Mouse (Mus musculus): ENCODE data around the gene Hk1. TPM values are rescaled to one million over a fixed set of nuclear protein-coding genes. Genes with fewer than 3 reads are reported as not detected.
"Not testable (repeated sequence)": the region's sequence is repeated elsewhere in the genome, so short reads cannot be mapped to it uniquely, and the experiment has no call there.

Hk1 gene
- polyA plus RNA-seq, 1 experiment from 2014 or later, result 29.4 TPM

DNA sequence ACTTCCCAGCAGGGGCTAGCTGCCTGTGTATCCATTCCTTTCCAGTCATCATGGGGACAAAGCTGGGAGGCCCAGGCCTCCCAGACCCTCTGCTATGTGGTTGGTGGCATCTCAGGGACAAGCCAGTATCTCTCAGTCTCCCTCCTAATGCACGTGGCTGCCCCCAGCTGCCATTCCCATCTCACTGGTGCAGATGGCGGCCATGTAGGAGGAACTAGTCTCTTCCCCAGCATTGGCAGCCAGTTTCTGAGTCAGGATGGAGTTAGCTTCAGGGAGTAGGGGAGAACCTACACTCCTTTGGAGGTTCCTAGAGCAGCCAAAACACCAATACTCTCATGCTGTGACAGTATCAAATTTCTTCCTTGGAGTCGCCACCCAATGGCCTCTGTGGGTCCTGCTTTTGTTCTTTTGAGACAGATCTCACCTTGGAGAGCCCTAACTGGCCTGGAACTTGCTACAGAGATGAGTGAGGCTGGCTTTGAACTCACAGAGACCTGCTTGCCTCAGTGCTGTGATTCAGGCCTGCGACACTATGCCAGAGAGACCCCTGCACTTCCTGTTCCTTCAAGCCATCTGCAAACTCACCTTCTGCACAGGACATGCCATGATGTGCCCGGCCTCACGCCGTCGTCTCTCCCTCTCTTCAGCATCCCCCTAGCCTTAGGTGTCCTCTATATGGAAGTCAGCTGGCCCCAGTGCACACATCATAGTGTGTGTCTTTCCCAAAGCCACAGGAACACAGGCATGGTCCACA is 52.7 kb downstream of the Hk1 start:
- peak overlapping the region; percentile 10; the same call in 1 of the 2 replicates for H3K4me3 ChIP-seq
- WGBS, result 73% methylated on average over 8 of the region's 8 CpGs
- H3K4me1 ChIP-seq, result peaks cover 28% of the 10 kb centered on the region
- no peaks in the 10 kb centered on the region for H3K27me3 ChIP-seq (ENCODE audit: poor library complexity, severe bottlenecking)
- H3K27ac ChIP-seq, result peak overlapping the region; percentile 44; the same call in 1 of the 2 replicates
- no peaks in the 10 kb centered on the region for H3K9me3 ChIP-seq
- H3K36me3 ChIP-seq (replicated peaks), result no peaks in the 10 kb centered on the region
- no peak for DNase-seq (ENCODE audit: extremely low spot score, low spot score)

DNA sequence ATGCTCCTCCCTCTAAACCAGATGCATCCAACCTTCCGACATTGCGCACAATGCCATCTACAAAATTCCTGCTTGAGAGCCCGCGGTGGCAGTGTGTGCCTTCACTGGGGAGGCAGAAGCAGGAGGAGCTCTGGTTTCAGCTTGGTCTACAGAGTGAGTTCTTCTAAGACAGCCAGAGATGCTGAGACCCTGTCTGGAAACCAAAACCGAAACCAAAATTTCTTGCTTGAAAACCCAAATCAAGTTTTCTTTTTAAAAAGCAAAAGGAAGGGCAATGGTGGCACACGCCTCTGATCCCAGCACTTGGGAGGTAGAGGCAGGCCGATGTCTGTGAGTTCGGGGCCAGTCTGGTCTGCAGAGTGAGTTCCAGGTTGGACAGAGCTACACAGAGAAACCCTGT is 53.7 kb downstream of the Hk1 start:
- 94% methylated on average over 8 of the region's 8 CpGs for WGBS
- no peak overlapping the region for H3K27ac ChIP-seq

DNA sequence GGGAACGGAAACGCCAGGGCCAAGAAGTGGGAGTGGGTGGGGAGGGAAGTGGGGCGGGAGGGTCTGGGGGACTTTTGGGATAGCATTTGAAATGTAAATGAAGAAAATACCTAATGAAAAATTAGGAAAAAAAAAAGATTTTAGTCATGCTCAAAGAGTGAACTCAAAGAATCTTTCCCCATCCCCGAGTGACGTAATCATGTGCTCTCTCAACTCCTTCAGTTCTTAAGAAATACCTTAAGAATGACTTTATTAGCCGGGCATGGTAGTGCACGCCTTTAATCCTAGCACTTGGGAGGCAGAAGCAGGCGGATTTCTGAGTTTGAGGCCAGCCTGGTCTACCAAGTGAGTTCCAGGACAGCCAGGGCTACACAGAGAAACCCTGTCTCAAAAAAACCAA is 56.9 kb downstream of the Hk1 start:
- 88% methylated on average over 8 of the region's 8 CpGs for whole genome bisulfite sequencing
- not testable (repeated sequence) for H3K9me3 ChIP-seq, H3K27ac ChIP-seq

More for the DNA sequence above, 53.7 kb downstream of the Hk1 start:
- no peak overlapping the region for H3K4me3 ChIP-seq
- no peaks in the 10 kb centered on the region for H3K27me3 ChIP-seq (ENCODE audit: poor library complexity, severe bottlenecking)
- H3K4me1 ChIP-seq, result peaks cover 28% of the 10 kb centered on the region
- DNase-seq (ENCODE audit: extremely low spot score, low spot score), result no peak
- H3K36me3 ChIP-seq (replicated peaks), result no peaks in the 10 kb centered on the region
- no peaks in the 10 kb centered on the region for H3K9me3 ChIP-seq

DNA sequence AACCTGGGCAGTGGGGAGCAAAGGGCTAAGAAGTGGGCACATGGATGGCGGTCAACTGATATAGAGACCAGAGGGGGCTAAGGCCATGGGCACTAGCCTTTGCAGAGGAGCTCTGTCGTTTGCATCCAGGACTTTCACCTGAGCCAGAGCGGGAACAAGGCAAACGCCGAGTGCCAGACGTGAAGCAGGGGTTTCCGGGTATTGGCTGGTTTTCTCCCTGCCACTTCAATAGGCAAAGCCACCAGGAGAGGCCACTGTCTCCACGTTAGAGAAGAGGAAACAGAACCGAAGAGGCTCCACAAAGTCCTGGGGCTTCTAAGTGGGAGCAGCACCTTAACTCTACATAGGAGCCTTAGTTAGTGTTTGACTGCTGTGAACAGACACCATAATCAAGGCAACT is 58.3 kb downstream of the Hk1 start:
- Histone ChIP-seq H3K36me3 (replicated peaks) (no peaks in the 10 kb centered on the region), H3K4me1 (peaks cover 12% of the 10 kb centered on the region), H3K4me3 (no peak overlapping the region), H3K27ac (no peak overlapping the region), H3K27me3 (ENCODE audit: poor library complexity, severe bottlenecking) (no peaks in the 10 kb centered on the region), H3K9me3 (no peaks in the 10 kb centered on the region)
- no peak for DNase-seq (ENCODE audit: extremely low spot score, low spot score)
- WGBS, result 86% methylated on average over 9 of the region's 9 CpGs

More for the DNA sequence above, 56.9 kb downstream of the Hk1 start:
- not testable (repeated sequence) for H3K36me3 ChIP-seq (replicated peaks); DNase-seq (ENCODE audit: extremely low spot score, low spot score); H3K27me3 ChIP-seq (ENCODE audit: poor library complexity, severe bottlenecking); H3K4me3 ChIP-seq
- H3K4me1 ChIP-seq, result peaks cover 22% of the 10 kb centered on the region

DNA sequence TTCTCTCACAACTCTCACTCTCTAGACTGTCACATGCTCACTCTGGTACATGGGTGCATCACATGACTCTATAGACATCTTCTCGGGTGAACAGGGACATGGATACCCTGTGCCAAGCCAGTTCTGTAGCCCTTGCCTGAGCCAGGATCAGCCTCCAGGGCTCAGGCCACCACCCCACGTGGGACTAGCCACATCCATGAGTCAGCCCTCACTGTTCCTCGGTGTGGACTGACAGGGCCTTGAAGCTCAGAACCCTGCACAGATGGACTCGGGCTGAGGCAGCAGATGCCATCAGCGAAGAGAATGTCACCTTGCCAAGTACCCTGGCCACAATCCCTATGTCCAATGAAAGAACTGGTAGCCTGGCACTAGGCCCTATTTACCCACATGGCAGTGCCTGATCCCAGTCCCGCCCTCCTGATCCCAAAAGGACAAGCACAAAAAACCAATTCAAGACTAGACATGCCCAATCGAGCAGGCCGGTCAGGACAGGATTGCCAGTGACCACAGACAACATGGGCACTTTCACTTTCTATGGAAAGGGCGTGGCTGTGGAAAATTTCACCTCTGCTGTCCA is 59.2 kb downstream of the Hk1 start:
- Histone ChIP-seq H3K4me3 (no peak overlapping the region), H3K27ac (no peak overlapping the region), H3K4me1 (peaks cover 14% of the 10 kb centered on the region), H3K27me3 (ENCODE audit: poor library complexity, severe bottlenecking) (no peaks in the 10 kb centered on the region), H3K9me3 (no peaks in the 10 kb centered on the region), H3K36me3 (replicated peaks) (no peaks in the 10 kb centered on the region)
- 90% methylated on average over 9 of the region's 9 CpGs for WGBS
- no peak for DNase-seq (ENCODE audit: extremely low spot score, low spot score)

DNA sequence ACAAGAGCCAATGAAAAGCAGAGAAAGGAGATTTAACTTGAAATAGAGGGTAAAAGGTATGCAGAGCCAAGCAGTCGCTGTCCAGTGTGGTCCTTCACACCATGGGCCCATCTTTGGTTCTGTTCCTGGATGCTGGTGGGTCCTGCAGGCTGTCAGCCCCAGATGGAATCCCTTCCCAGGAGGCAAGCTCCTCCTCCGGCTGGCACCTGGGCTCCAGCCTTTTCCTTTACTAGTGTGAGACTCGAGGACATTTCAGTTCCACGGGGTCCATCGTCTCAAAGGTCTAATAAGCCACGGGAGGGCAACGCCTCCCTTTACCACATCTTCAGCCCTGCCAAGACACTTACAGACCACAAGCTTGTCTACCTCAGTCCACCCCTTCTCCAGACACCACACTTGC is 60.6 kb downstream of the Hk1 start:
- Histone ChIP-seq H3K36me3 (replicated peaks) (no peaks in the 10 kb centered on the region), H3K27ac (no peak overlapping the region), H3K9me3 (no peaks in the 10 kb centered on the region), H3K4me3 (no peak overlapping the region), H3K4me1 (peaks cover 17% of the 10 kb centered on the region), H3K27me3 (ENCODE audit: poor library complexity, severe bottlenecking) (no peaks in the 10 kb centered on the region)
- no peak for DNase-seq (ENCODE audit: extremely low spot score, low spot score)
- WGBS, result 83% methylated on average over 7 of the region's 7 CpGs

DNA sequence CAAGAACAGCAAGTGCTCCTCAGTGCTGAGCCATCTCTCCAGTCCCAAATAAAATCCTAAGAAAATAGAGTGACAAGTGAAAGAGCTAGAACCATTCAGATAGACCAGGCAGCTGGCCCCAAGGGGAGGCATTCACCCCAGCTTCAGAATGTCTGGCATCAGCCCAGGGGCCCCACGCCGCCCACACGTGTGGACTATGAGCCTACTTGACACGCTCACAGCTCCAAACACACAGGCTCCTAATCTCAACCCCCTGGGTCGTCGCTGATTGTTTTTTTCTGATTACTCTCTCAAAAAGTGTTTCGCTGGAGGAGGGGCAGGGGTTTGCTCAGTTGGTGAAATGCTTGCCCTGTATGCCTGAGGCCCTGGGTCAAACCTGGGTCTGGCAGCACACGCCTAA is 63.2 kb downstream of the Hk1 start:
- no peak overlapping the region for H3K4me3 ChIP-seq
- no peaks in the 10 kb centered on the region for H3K36me3 ChIP-seq (replicated peaks)
- no peak for DNase-seq (ENCODE audit: extremely low spot score, low spot score)
- H3K27me3 ChIP-seq (ENCODE audit: poor library complexity, severe bottlenecking), result no peaks in the 10 kb centered on the region
- 59% methylated on average over 8 of the region's 8 CpGs for WGBS
- no peak overlapping the region for H3K27ac ChIP-seq
- no peaks in the 10 kb centered on the region for H3K9me3 ChIP-seq
- peaks cover 38% of the 10 kb centered on the region for H3K4me1 ChIP-seq

DNA sequence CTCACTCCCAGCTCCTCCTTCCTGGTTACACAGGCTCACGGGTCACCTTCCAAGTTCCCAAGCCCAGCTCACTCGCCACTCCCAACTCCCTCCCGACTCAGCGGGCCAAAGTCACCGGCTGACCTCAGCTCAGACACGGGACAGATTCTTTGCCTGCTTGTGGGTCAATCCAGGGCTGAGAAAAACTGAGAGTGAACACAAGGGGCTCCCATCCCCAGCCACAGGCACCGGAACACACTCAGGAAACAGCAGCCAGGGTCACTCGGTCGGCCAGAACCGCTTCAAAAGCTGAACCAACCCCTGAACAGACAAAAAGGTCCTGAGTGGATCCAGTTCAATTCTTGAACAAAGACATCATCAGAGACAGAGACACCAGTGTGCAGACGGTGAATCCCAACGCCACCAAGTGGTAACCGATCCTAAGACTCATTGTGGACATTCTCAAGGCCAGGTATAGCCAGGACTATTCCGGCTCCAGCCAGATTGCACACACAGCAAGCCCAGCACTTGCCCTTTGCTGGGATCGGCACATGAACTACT is 65.8 kb downstream of the Hk1 start:
- Histone ChIP-seq H3K27ac (peak overlapping the region; percentile 74), H3K4me1 (peaks cover 55% of the 10 kb centered on the region), H3K9me3 (no peaks in the 10 kb centered on the region), H3K27me3 (ENCODE audit: poor library complexity, severe bottlenecking) (no peaks in the 10 kb centered on the region), H3K36me3 (replicated peaks) (no peaks in the 10 kb centered on the region), H3K4me3 (no peak overlapping the region)
- WGBS, result 64% methylated on average over 15 of the region's 15 CpGs
- no peak for DNase-seq (ENCODE audit: extremely low spot score, low spot score)

DNA sequence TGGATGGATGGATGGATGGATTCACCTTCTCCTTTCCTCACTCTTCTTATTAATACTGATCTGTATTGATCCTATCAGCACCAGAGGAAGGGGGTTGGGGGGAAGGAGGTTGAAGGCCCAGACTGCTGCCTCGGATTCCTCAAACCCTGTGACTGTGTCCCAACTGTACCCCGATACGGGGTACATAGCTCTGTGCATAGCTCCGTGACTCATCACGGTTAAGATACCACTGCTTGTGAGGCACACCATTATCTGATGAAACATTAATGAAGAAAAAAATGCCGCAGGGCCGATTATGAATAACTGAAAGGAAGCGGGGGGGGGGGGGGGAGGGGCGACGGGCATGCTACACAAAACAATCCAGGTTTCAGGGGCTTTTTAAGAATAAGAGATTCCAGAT is 66.6 kb downstream of the Hk1 start:
- H3K9me3 ChIP-seq, result no peaks in the 10 kb centered on the region
- no peak overlapping the region for H3K4me3 ChIP-seq
- no peaks in the 10 kb centered on the region for H3K27me3 ChIP-seq (ENCODE audit: poor library complexity, severe bottlenecking)
- WGBS, result 80% methylated on average over 10 of the region's 10 CpGs
- H3K36me3 ChIP-seq (replicated peaks), result no peaks in the 10 kb centered on the region
- DNase-seq (ENCODE audit: extremely low spot score, low spot score), result no peak
- peaks cover 49% of the 10 kb centered on the region for H3K4me1 ChIP-seq
- H3K27ac ChIP-seq, result peak overlapping the region; percentile 74

DNA sequence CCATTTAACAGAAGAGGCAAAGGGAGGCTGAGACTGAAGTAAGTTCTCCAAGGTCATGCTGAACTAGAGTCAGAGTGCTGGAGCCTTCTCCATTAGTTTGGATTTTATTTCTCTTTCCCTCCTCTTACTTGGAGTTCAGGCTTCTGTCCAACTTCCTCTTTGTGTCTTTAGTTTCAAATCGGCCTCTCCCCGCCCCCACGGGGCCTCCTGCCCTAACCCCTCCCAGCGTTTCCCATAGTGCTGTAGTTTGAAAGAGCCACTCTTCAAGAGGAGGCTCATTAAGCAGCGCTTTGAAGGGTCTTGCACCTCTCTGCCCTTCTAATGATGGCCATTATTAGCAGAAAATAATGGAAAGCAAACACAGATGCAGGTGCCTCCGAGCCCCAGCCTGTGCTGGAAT is 68.2 kb downstream of the Hk1 start:
- no peaks in the 10 kb centered on the region for H3K27me3 ChIP-seq (ENCODE audit: poor library complexity, severe bottlenecking)
- 44% methylated on average over 6 of the region's 6 CpGs for WGBS
- no peaks in the 10 kb centered on the region for H3K36me3 ChIP-seq (replicated peaks)
- no peak for DNase-seq (ENCODE audit: extremely low spot score, low spot score)
- H3K9me3 ChIP-seq, result no peaks in the 10 kb centered on the region
- peak overlapping the region; percentile 60 for H3K27ac ChIP-seq
- H3K4me1 ChIP-seq, result peaks cover 48% of the 10 kb centered on the region
- H3K4me3 ChIP-seq, result peak overlapping the region; percentile 1; the same call in 1 of the 2 replicates

DNA sequence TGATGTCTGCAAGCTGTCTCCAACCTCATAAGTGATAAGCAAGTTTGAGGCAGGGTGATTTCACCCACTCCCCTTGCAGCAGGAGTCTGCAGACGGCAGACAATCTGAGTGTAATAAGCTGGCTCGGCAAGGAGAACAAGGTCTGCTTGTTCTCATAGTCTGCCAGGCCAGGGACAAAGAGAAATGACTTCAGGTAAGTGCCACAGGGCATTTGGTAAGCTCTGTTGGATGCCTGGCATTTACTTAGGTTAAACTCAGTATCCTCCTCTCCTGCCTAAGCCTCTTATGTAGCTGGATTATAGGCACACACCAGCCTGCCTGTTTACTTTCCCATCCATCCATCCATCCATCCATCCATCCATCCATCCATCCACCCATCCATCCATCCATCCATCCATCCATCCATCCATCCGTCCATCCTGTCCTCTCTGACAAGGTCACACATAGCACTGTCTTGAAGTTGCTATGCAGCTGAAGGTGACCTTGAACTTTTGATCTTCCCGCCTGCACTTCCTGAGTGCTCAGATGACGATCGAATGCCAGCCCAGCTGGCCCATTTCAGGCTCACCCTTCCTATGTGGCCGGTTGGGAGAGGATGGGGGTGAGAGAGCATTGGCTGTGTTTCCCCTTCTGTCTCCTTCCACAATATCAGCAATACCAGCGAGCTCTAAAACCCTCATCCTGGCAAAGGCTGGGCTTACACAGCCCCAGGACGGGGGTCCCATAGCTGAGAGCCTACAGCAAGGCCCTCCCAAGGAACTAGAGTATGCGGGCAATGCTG is 69.3 kb downstream of the Hk1 start:
- no peak overlapping the region for H3K4me3 ChIP-seq
- no peak for DNase-seq (ENCODE audit: extremely low spot score, low spot score)
- no peaks in the 10 kb centered on the region for H3K27me3 ChIP-seq (ENCODE audit: poor library complexity, severe bottlenecking)
- H3K27ac ChIP-seq, result peak overlapping the region; percentile 74
- 87% methylated on average over 10 of the region's 10 CpGs for WGBS
- H3K9me3 ChIP-seq, result no peaks in the 10 kb centered on the region
- peaks cover 48% of the 10 kb centered on the region for H3K4me1 ChIP-seq
- no peaks in the 10 kb centered on the region for H3K36me3 ChIP-seq (replicated peaks)

DNA sequence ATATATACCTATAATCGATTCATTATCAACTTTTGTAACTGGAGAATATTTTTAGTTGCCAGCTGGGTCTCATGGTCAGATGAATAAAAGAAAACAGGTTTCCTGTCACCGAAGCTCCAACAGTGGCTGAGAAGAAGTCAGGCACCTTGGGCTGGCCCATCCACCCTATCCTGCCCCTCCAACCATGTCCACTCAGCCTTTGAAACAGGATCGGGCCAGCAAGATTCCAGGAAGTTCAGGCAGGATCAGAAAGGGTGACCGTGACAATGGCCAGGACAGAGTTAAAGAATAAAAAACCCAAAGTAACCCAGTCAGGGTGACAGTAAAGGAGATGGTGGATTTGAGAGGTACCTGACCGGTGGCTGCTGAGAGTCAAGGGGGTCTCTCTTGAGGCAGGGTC is 70.1 kb downstream of the Hk1 start:
- no peaks in the 10 kb centered on the region for H3K9me3 ChIP-seq
- H3K27me3 ChIP-seq (ENCODE audit: poor library complexity, severe bottlenecking), result no peaks in the 10 kb centered on the region
- DNase-seq (ENCODE audit: extremely low spot score, low spot score), result no peak
- H3K4me3 ChIP-seq, result no peak overlapping the region
- H3K4me1 ChIP-seq, result peaks cover 48% of the 10 kb centered on the region
- H3K27ac ChIP-seq, result no peak overlapping the region
- 87% methylated on average over 5 of the region's 5 CpGs for WGBS
- no peaks in the 10 kb centered on the region for H3K36me3 ChIP-seq (replicated peaks)
